27 mouse cellular contexts compared by ENCODE assay signal in the genomic region with DNA sequence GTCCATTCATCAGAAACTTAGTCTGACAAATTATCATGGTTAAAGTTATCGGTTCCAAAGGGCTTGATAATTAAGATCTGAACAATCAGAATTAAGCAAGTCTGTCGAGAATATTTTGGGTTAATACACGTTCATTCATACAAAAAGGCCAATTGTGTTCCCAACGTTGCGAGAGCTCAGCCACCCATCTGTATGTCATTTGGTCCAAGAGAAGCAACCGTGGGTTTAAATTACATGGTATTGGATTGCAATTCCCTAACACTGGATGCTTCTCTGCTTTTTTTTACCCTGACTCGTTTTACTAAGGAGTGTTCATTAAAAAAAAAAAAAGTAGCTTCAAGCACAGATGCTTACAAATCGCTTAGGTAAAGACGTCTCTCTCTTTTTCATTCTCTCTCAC. TPM values are rescaled to one million over a fixed set of nuclear protein-coding genes. Genes with fewer than 3 reads are reported as not detected.
DNase-seq lines count a peak whose midpoint lies in the region; ATAC-seq and TF ChIP-seq lines count a peak whose summit lies in the region.
"Had no signal": no experiment of that assay in that cellular context is flagged by ENCODE, and none has a peak within 500 bp of the region (broad histone marks: within the 10 kb centered on the region; RNA-seq: fewer than 3 reads in every experiment).

No protein-coding gene starts in this region.

- H3K36me3 ChIP-seq in forebrain, embryonic 12.5 days (replicated peaks), result no peaks in the 10 kb centered on the region
- H3K36me3 ChIP-seq in forebrain, embryonic 13.5 days (ENCODE audit: poor library complexity, severe bottlenecking), result no peaks in the 10 kb centered on the region
- H3K36me3 ChIP-seq in embryonic facial prominence, embryonic 10.5 days (replicated peaks), result no peaks in the 10 kb centered on the region
- H3K36me3 ChIP-seq in limb, embryonic 10.5 days, result no peaks in the 10 kb centered on the region
- no peaks in the 10 kb centered on the region for H3K36me3 ChIP-seq in intestine, postnatal 0 days (ENCODE audit: control insufficient read depth, insufficient read depth)
- H3K36me3 ChIP-seq: intestine, embryonic 15.5 days had no signal

- 18% methylated on average over 9 of the region's 9 CpGs for WGBS in forebrain, embryonic 12.5 days
- 16% methylated on average over 9 of the region's 9 CpGs for WGBS in forebrain, embryonic 13.5 days
- 21% methylated on average over 9 of the region's 9 CpGs for WGBS in embryonic facial prominence, embryonic 10.5 days
- WGBS in limb, embryonic 10.5 days, result 35% methylated on average over 9 of the region's 9 CpGs
- 83% methylated on average over 9 of the region's 9 CpGs for WGBS in intestine, postnatal 0 days

- no peak for ATAC-seq in forebrain, embryonic 12.5 days (ENCODE audit: low FRiP score)
- ATAC-seq in forebrain, embryonic 13.5 days, result no peak
- no peak for ATAC-seq in intestine, postnatal 0 days
- ATAC-seq: CD4-positive, CD25-positive, alpha-beta regulatory T cell, adult 4 months; hindbrain, embryonic 16.5 days; intestine, embryonic 15.5 days; midbrain, embryonic 16.5 days had no signal

- no peak overlapping the region for H3K9ac ChIP-seq in forebrain, embryonic 12.5 days
- no peak overlapping the region for H3K9ac ChIP-seq in forebrain, embryonic 13.5 days
- H3K9ac ChIP-seq in intestine, postnatal 0 days (ENCODE audit: low read depth, low read length), result no peak overlapping the region
- H3K9ac ChIP-seq: heart, embryonic 13.5 days; intestine, embryonic 15.5 days; liver, embryonic 14.5 days; lung, embryonic 14.5 days had no signal

- no peak for TF ChIP-seq CTCF in intestine, postnatal 0 days (IDR thresholded peaks at IDR 0.05; ENCODE audit: low read depth)

- H3K9me3 ChIP-seq in forebrain, embryonic 12.5 days, result no peaks in the 10 kb centered on the region
- H3K9me3 ChIP-seq in forebrain, embryonic 13.5 days (replicated peaks), result no peaks in the 10 kb centered on the region
- H3K9me3 ChIP-seq in embryonic facial prominence, embryonic 10.5 days, result no peaks in the 10 kb centered on the region
- no peaks in the 10 kb centered on the region for H3K9me3 ChIP-seq in limb, embryonic 10.5 days (replicated peaks)
- H3K9me3 ChIP-seq in intestine, postnatal 0 days (ENCODE audit: control insufficient read depth), result no peaks in the 10 kb centered on the region
- H3K9me3 ChIP-seq: heart, embryonic 13.5 days; intestine, embryonic 15.5 days had no signal

- H3K4me2 ChIP-seq in forebrain, embryonic 12.5 days, result no peak overlapping the region
- H3K4me2 ChIP-seq in forebrain, embryonic 13.5 days, result no peak overlapping the region
- H3K4me2 ChIP-seq in intestine, postnatal 0 days (replicated peaks; ENCODE audit: low read depth), result no peak overlapping the region
- H3K4me2 ChIP-seq: heart, embryonic 13.5 days; intestine, embryonic 15.5 days; lung, embryonic 14.5 days had no signal

- peaks cover 44% of the 10 kb centered on the region for H3K4me1 ChIP-seq in forebrain, embryonic 12.5 days
- H3K4me1 ChIP-seq in forebrain, embryonic 13.5 days, result peaks cover 58% of the 10 kb centered on the region
- peaks cover 84% of the 10 kb centered on the region for H3K4me1 ChIP-seq in embryonic facial prominence, embryonic 10.5 days
- peaks cover 85% of the 10 kb centered on the region for H3K4me1 ChIP-seq in limb, embryonic 10.5 days
- H3K4me1 ChIP-seq in intestine, postnatal 0 days (replicated peaks; ENCODE audit: control insufficient read depth, insufficient read depth, low read length), result no peaks in the 10 kb centered on the region

- no peak overlapping the region for H3K4me3 ChIP-seq in forebrain, embryonic 12.5 days (replicated peaks)
- no peak overlapping the region for H3K4me3 ChIP-seq in forebrain, embryonic 13.5 days
- H3K4me3 ChIP-seq in embryonic facial prominence, embryonic 10.5 days, result no peak overlapping the region
- H3K4me3 ChIP-seq in limb, embryonic 10.5 days, result no peak overlapping the region
- H3K4me3 ChIP-seq in intestine, postnatal 0 days (ENCODE audit: low read depth, low read length), result no peak overlapping the region
- H3K4me3 ChIP-seq: heart, embryonic 13.5 days; intestine, embryonic 15.5 days had no signal

- H3K27ac ChIP-seq in forebrain, embryonic 12.5 days, result peak overlapping the region; percentile 87
- H3K27ac ChIP-seq in forebrain, embryonic 13.5 days, result no peak overlapping the region
- peak overlapping the region; percentile 89 for H3K27ac ChIP-seq in embryonic facial prominence, embryonic 10.5 days (replicated peaks)
- peak overlapping the region; percentile 85 for H3K27ac ChIP-seq in limb, embryonic 10.5 days
- no peak overlapping the region for H3K27ac ChIP-seq in intestine, postnatal 0 days (ENCODE audit: low read depth, low read length)
- H3K27ac ChIP-seq: heart, embryonic 13.5 days; intestine, embryonic 15.5 days; liver, embryonic 14.5 days; stomach, postnatal 0 days had no signal

- peak; percentile 65 for DNase-seq in embryo, embryonic 10.5 days (ENCODE audit: low spot score)
- DNase-seq in embryonic facial prominence, embryonic 10.5 days (ENCODE audit: low spot score), result peak; percentile 50
- DNase-seq in limb, embryonic 10.5 days (ENCODE audit: low spot score), result no peak
- no peak for DNase-seq in kidney, adult 18-20 months
- DNase-seq: adrenal gland, postnatal 14 days; cerebellum, adult 11 months; cerebellum, adult 9-11 months; heart, postnatal 10 days; kidney, postnatal 14 days; layer of hippocampus, adult 9-11 months; liver; lung, embryonic 14.5 days; lung, postnatal 14 days; right cerebral cortex, postnatal 25 days; spleen, adult 18-20 months; thymus, adult 18-20 months; thymus, postnatal 36 days had no signal

- H3K27me3 ChIP-seq in forebrain, embryonic 12.5 days, result peaks cover 8% of the 10 kb centered on the region; the same call in 1 of the 2 replicates
- 0 out of 2 replicates have a peak, but pooled peaks cover 5% of the 10 kb centered on the region for H3K27me3 ChIP-seq in forebrain, embryonic 13.5 days
- peaks cover 5% of the 10 kb centered on the region; the same call in 1 of the 2 replicates for H3K27me3 ChIP-seq in embryonic facial prominence, embryonic 10.5 days (replicated peaks; ENCODE audit: low read depth, poor library complexity, severe bottlenecking)
- no peaks in the 10 kb centered on the region for H3K27me3 ChIP-seq in limb, embryonic 10.5 days (ENCODE audit: low read depth, poor library complexity, severe bottlenecking)
- H3K27me3 ChIP-seq in intestine, postnatal 0 days (replicated peaks; ENCODE audit: control insufficient read depth, insufficient read depth, low read length), result no peaks in the 10 kb centered on the region
- H3K27me3 ChIP-seq: heart, embryonic 13.5 days; intestine, embryonic 15.5 days had no signal

RNA-seq across cellular contexts. Expression of a gene that starts 45.1 kb away (rescaled TPM):
- polyA plus RNA-seq in forebrain, embryonic 12.5 days (2016; fragmentation: Nextera tagmentation; extraction: Ambion mirVana), result 7.0 and 11.4 TPM in 2 replicates
- polyA plus RNA-seq in forebrain, embryonic 13.5 days (2015; fragmentation: Nextera tagmentation; extraction: Ambion mirVana), result 3.1 and 3.5 TPM in 2 replicates
- polyA plus RNA-seq in embryonic facial prominence, embryonic 10.5 days (2016; fragmentation: Nextera tagmentation; extraction: Ambion mirVana), result 3.4 and 3.6 TPM in 2 replicates
- 5.4 and 7.2 TPM in 2 replicates for polyA plus RNA-seq in limb, embryonic 10.5 days (2016; fragmentation: Nextera tagmentation; extraction: Ambion mirVana)
- polyA plus RNA-seq in intestine, postnatal 0 days (2015; fragmentation: Nextera tagmentation; extraction: Ambion mirVana), result 17.2 and 18.5 TPM in 2 replicates

Comparison
In these comparisons a context has a peak if more than half of its experiments do, and no peak if none do; other contexts are left out.
1. H3K27ac ChIP-seq: peak in forebrain, embryonic 12.5 days (single experiment), embryonic facial prominence, embryonic 10.5 days (single experiment) and limb, embryonic 10.5 days (single experiment); none in forebrain, embryonic 13.5 days (single experiment) and intestine, postnatal 0 days (single experiment).
2. DNase-seq: peak in embryo, embryonic 10.5 days (single experiment) and embryonic facial prominence, embryonic 10.5 days (single experiment); none in limb, embryonic 10.5 days (single experiment) and kidney, adult 18-20 months (single experiment).